Mouse (Mus musculus): ENCODE results near the gene Xpo4. TPM values are rescaled to one million over a fixed set of nuclear protein-coding genes. Genes with fewer than 3 reads are reported as not detected.

The Xpo4 gene
- polyA plus RNA-seq, 1 experiment from 2014 or later: 17.5 TPM

DNA sequence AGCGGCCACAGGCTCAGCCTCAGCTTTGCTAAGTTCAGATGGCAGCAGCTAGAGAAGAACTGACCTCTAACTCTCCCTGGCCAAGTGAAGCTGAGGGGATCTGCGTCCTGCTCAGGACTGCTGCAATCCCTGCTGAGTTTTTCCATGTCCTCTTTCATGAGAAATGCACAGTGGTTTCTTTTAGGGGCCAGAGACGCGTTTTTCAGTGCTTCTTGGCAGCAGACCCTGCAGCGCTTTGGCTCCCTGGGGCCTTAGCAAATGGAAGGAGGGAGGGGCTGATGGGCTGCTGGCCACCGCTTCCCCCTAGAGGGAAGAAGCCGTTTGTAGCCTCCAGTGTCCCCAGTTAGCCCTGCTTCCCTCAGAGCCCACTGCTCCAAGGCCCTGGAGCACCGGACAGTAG is 130.3 kb downstream of the Xpo4 start:
- Histone ChIP-seq H3K9ac (no peak overlapping the region), H3K4me2 (no peak overlapping the region), H3K4me1 (replicated peaks) (peaks cover 6% of the 10 kb centered on the region; the same call in 1 of the 2 replicates), H3K36me3 (no peaks in the 10 kb centered on the region), H3K27ac (no peak overlapping the region), H3K9me3 (replicated peaks) (no peaks in the 10 kb centered on the region), H3K27me3 (peaks cover 25% of the 10 kb centered on the region; the same call in 1 of the 2 replicates), H3K4me3 (replicated peaks) (no peak overlapping the region)
- ATAC-seq (ENCODE audit: low read depth): no peak
- 39% methylated on average over 8 of the region's 8 CpGs for WGBS (ENCODE audit: insufficient replicate concordance)
- no peak for DNase-seq

DNA sequence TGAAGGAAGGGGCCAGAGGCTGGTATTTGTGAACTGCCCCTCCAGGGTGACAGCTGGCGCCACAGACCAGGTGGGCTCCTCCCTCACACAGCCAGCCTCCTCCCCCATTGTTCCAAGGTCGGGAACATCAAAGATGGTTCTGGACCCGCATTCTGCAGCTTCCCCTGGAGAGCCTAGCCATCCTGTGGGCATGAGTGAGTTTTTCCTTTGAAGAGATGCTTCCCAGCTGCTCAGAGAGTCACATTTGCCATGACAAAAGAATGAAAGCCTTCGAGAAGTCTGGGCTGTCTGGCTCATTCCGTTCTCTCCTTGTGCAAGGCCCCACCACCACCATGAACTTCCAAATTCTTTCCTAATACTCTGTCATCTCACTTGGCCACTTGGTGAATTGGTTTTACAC is 130.9 kb downstream of the Xpo4 start:
- no peaks in the 10 kb centered on the region for H3K36me3 ChIP-seq
- H3K9ac ChIP-seq: no peak overlapping the region
- H3K4me2 ChIP-seq: no peak overlapping the region
- H3K9me3 ChIP-seq (replicated peaks): no peaks in the 10 kb centered on the region
- peaks cover 12% of the 10 kb centered on the region for H3K4me1 ChIP-seq (replicated peaks)
- 48% methylated on average over 5 of the region's 5 CpGs for WGBS (ENCODE audit: insufficient replicate concordance)
- no peak for ATAC-seq (ENCODE audit: low read depth)
- H3K27me3 ChIP-seq: peaks cover 25% of the 10 kb centered on the region; the same call in 1 of the 2 replicates
- H3K4me3 ChIP-seq (replicated peaks): no peak overlapping the region
- H3K27ac ChIP-seq: no peak overlapping the region
- DNase-seq: no peak

DNA sequence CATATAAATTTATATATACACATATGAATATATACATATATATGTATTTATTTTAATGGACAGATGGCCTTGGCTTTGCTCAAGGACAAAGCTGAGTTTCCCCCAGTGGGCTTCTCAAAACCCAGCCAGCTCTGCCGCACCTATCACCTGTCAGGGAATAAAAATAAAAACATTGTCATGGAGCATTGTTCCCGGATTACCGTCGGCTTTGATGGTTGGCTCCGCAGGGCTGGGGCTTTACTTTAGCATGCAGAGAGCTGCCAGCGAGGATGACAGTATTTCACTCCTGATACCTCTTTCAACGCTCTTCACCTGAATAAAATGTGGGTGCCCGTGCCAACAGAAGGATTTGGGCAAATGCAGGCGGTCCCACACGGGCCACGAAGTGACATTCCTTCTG is 131.4 kb downstream of the Xpo4 start:
- H3K27ac ChIP-seq: no peak overlapping the region
- 50% methylated on average over 11 of the region's 11 CpGs for WGBS (ENCODE audit: insufficient replicate concordance)

DNA sequence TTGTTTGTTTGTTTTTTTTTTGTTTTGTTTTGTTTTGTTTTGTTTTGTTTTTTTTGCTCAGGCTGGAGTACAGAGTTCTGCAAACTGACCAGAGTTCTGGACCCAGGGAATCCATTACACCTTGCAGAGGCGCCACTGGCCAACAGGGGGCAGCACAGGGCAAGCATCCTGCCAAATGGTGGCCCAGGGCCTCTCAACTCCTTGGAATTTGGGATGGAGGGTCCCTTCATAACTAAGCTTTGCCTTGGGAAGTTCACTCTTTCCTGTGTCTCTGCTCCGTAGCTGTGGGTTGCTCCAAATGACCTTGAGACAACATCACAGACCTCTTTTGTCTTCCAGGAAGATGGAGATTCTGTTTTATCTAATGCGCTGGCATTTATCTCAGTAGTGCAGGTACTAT is 132.0 kb downstream of the Xpo4 start:
- H3K36me3 ChIP-seq: no peaks in the 10 kb centered on the region
- no peak overlapping the region for H3K27ac ChIP-seq
- no peak overlapping the region for H3K9ac ChIP-seq
- H3K4me1 ChIP-seq (replicated peaks): peaks cover 18% of the 10 kb centered on the region
- H3K4me3 ChIP-seq (replicated peaks): no peak overlapping the region
- no peaks in the 10 kb centered on the region for H3K9me3 ChIP-seq (replicated peaks)
- WGBS (ENCODE audit: insufficient replicate concordance): 36% methylated on average over 3 of the region's 3 CpGs
- no peak overlapping the region for H3K4me2 ChIP-seq
- no peak for DNase-seq
- ATAC-seq (ENCODE audit: low read depth): no peak
- H3K27me3 ChIP-seq: peaks cover 25% of the 10 kb centered on the region; the same call in 1 of the 2 replicates

More for the DNA sequence above, 131.4 kb downstream of the Xpo4 start:
- Histone ChIP-seq H3K9me3 (replicated peaks) (no peaks in the 10 kb centered on the region), H3K36me3 (no peaks in the 10 kb centered on the region), H3K9ac (no peak overlapping the region), H3K4me2 (no peak overlapping the region), H3K4me3 (replicated peaks) (no peak overlapping the region), H3K4me1 (replicated peaks) (peaks cover 17% of the 10 kb centered on the region), H3K27me3 (peaks cover 25% of the 10 kb centered on the region; the same call in 1 of the 2 replicates)
- no peak for DNase-seq
- no peak for ATAC-seq (ENCODE audit: low read depth)

DNA sequence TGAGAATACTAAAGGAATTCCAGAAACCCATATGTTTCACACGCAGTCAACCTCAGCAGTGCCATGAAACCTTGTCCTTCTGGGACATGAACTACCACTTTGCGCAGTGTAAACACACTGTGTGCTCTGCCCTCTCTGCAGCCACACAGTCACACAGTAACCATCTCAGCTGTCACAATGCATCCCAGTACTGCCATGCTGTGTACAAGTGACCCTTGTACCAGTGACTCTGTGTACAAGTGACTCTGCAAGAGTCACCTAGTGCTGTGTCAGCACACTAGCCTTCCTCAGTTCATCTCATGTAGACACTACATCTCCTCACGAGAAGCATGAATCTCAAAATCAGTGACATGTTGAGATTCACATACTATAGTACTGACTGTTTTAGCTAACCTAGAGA is 132.7 kb downstream of the Xpo4 start:
- ATAC-seq (ENCODE audit: low read depth) (no peak), DNase-seq (no peak)
- 68% methylated on average over 3 of the region's 3 CpGs for WGBS (ENCODE audit: insufficient replicate concordance)

DNA sequence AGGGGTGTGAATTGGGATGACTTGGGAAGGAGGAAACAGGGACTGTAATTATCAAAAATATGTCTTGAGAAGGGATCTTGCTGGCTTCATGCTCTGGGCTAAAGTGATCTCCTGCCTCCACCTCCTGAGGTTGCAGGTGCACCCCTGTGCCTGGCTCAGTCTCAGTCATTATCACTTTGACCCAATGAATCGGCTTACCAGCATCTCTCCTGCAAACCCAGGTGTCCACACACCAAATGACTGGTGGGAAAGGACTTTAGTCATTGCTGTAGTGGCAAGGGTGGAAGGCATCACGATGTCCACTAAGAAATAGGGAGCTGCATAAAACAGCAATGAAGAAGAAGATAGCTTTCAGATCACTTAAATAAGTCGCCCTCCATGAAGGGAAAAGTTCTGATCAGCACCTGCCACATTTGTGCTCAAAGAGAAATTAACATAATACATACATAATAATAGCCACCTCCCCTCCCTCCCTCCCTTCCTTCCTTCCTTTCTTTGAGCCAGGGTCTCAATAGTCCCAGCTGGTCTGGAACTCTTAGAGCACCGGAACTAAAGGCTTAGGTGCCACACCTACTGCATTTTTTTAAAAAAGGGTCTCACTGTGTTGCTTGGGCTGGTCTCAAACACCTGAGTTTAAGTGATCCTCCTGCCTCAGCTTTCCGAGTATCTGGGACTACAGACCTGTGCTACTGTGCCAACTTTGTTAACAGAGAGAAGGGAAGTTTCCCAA is 135.3 kb downstream of the Xpo4 start:
- no peak overlapping the region for H3K27ac ChIP-seq
- no peak overlapping the region for H3K4me3 ChIP-seq (replicated peaks)

More for the DNA sequence above, 132.7 kb downstream of the Xpo4 start:
- Histone ChIP-seq H3K4me1 (replicated peaks) (peaks cover 16% of the 10 kb centered on the region), H3K27me3 (peaks cover 28% of the 10 kb centered on the region), H3K4me3 (replicated peaks) (no peak overlapping the region), H3K4me2 (no peak overlapping the region), H3K36me3 (no peaks in the 10 kb centered on the region), H3K9ac (no peak overlapping the region), H3K9me3 (replicated peaks) (no peaks in the 10 kb centered on the region), H3K27ac (no peak overlapping the region)

DNA sequence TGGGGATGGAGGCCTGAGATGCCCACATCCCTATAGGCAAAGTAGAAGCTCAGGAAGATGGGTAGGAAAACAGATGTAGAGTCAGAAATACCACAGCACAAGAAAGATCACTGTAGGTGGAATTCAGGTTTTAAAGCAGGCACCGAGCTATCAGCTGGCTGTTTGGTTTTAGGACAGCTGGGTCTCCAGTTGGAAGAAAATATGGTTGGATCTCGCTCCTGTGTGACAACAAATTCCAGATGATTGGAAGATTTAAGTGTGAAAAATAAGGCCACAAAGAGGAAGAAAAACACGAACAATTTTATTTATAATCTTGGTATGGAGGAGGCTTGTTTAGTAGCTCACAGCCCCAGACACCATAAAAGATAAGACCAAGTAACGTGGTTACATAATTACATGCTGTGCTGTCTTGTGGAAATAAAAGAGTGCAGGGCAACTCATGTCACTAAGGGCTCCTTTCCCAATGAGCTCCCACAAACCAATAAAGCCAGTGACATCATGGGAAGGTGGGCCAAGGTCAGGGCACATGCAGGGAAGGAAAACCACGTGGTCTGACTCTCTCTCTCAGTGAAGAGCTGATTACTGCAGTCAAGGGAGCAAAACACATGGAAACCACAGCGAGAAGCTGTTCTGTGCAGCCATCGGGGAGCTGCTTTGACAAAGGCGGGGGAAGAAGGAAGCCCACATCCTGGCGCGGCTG is 136.0 kb downstream of the Xpo4 start:
- peaks cover 38% of the 10 kb centered on the region for H3K27me3 ChIP-seq

More for the DNA sequence above, 135.3 kb downstream of the Xpo4 start:
- 49% methylated on average over 5 of the region's 5 CpGs for WGBS (ENCODE audit: insufficient replicate concordance)
- H3K9ac ChIP-seq: no peak overlapping the region
- peaks cover 23% of the 10 kb centered on the region for H3K4me1 ChIP-seq (replicated peaks)
- DNase-seq (no peak), ATAC-seq (ENCODE audit: low read depth) (no peak)
- H3K27me3 ChIP-seq: peaks cover 38% of the 10 kb centered on the region
- H3K4me2 ChIP-seq: no peak overlapping the region
- H3K9me3 ChIP-seq (replicated peaks): no peaks in the 10 kb centered on the region
- H3K36me3 ChIP-seq: no peaks in the 10 kb centered on the region

DNA sequence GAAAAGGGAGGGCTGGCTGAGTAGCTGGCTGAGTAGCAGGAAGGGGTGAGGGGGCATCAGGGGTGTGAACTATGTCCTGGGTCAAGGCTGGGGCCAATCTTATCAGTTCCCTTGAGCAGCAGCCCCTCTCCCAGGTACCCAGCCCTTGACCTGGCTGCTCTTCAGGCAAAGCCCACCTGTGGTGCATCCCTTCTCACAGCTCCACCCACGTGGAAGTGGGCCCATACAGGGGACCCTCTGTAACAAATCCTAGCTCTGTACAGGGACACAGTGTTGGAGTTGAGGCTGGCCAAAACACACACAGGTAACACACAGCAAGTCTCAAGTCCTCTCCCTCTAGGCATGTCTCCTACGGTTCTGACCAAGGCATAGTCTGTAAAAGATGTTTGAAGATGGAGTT is 137.6 kb downstream of the Xpo4 start:
- DNase-seq (no peak), ATAC-seq (ENCODE audit: low read depth) (no peak)
- Histone ChIP-seq H3K27ac (no peak overlapping the region), H3K4me3 (replicated peaks) (no peak overlapping the region), H3K4me1 (replicated peaks) (peaks cover 27% of the 10 kb centered on the region), H3K9me3 (replicated peaks) (no peaks in the 10 kb centered on the region), H3K36me3 (no peaks in the 10 kb centered on the region), H3K9ac (no peak overlapping the region), H3K4me2 (no peak overlapping the region), H3K27me3 (peaks cover 49% of the 10 kb centered on the region)
- 31% methylated on average over 2 of the region's 2 CpGs for WGBS (ENCODE audit: insufficient replicate concordance)

More for the DNA sequence above, 136.0 kb downstream of the Xpo4 start:
- no peak overlapping the region for H3K9ac ChIP-seq
- no peak overlapping the region for H3K27ac ChIP-seq
- H3K9me3 ChIP-seq (replicated peaks): no peaks in the 10 kb centered on the region
- no peak overlapping the region for H3K4me2 ChIP-seq
- no peaks in the 10 kb centered on the region for H3K36me3 ChIP-seq
- ATAC-seq (ENCODE audit: low read depth) (no peak), DNase-seq (no peak)
- H3K4me1 ChIP-seq (replicated peaks): peaks cover 27% of the 10 kb centered on the region
- 30% methylated on average over 10 of the region's 10 CpGs for WGBS (ENCODE audit: insufficient replicate concordance)
- H3K4me3 ChIP-seq (replicated peaks): no peak overlapping the region

Other genes with a start within 250 kb of the Xpo4 start
- gene Ift88, start 241.4 kb downstream of the Xpo4 start, polyA plus RNA-seq (2015; fragmentation: Nextera tagmentation; extraction: Ambion mirVana): 1.6 and 1.7 TPM in 2 replicates
- 0.42 and 0.50 TPM in 2 replicates for gene Il17d, start 140.7 kb downstream of the Xpo4 start, polyA plus RNA-seq (2015; fragmentation: Nextera tagmentation; extraction: Ambion mirVana)
- 47.3 and 52.6 TPM in 2 replicates for gene Eef1akmt1, start 93.8 kb downstream of the Xpo4 start, polyA plus RNA-seq (2015; fragmentation: Nextera tagmentation; extraction: Ambion mirVana)
- gene Gm49361, start 80.7 kb upstream of the Xpo4 start, polyA plus RNA-seq (2015; fragmentation: Nextera tagmentation; extraction: Ambion mirVana): not detected in 2 replicates
- gene Lats2, start 93.0 kb upstream of the Xpo4 start, polyA plus RNA-seq (2015; fragmentation: Nextera tagmentation; extraction: Ambion mirVana): 3.6 and 4.6 TPM in 2 replicates
- 10.1 and 11.9 TPM in 2 replicates for gene Sap18, start 132.8 kb upstream of the Xpo4 start, polyA plus RNA-seq (2015; fragmentation: Nextera tagmentation; extraction: Ambion mirVana)
- 22.0 and 25.7 TPM in 2 replicates for gene Ska3, start 160.8 kb upstream of the Xpo4 start, polyA plus RNA-seq (2015; fragmentation: Nextera tagmentation; extraction: Ambion mirVana)
- gene Mrpl57, start 160.8 kb upstream of the Xpo4 start, polyA plus RNA-seq (2015; fragmentation: Nextera tagmentation; extraction: Ambion mirVana): 172 and 185 TPM in 2 replicates
- 11.4 and 14.4 TPM in 2 replicates for gene Zdhhc20, start 224.8 kb upstream of the Xpo4 start, polyA plus RNA-seq (2015; fragmentation: Nextera tagmentation; extraction: Ambion mirVana)

All from liver, embryonic 13.5 days (tissue).